Mouse (Mus musculus) thymus, postnatal 25 days (tissue): Measurements from ENCODE around the gene Ager.

Experiments
- DNase-seq: peaks from one replicate; pipeline ENCODE4 v3.0.0; 2022

Ager gene

DNA sequence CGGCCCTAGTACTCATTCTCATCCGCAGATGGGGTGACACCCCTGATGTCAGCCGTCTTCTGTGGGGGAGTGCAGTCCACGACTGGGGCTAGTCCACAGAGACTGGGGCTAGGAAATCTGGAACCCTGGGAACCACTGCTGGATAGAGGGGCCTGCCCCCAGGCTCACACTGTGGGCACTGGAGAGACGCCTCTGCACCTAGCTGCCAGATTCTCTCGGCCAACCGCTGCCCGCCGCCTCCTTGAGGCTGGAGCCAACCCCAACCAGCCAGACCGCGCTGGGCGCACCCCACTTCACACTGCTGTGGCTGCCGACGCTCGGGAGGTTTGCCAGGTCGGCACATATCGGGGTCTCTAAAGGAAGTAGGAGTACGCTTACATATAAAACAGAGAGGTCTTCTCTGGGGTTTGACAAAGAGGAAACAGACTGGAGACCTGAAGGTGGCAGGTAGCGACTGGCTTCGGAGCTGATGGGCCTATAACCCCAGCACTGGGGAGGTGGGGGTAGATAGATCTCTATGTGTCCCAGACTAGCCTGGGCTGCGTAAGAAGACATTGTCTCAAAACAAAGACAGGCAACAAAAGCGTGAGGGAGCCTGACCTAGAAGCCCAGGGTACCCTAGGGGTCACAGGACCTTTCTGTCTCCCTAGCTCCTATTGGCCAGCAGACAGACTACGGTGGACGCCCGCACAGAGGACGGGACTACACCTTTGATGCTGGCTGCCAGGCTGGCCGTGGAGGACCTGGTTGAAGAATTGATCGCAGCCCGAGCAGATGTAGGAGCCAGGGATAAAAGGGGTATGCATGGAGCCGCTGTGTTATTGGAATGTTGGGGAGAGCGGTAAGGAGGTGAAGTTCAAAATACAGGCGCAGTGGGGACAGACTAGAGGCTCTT, 11.5 kb upstream of the Ager start:
- DNase-seq = no peak

DNA sequence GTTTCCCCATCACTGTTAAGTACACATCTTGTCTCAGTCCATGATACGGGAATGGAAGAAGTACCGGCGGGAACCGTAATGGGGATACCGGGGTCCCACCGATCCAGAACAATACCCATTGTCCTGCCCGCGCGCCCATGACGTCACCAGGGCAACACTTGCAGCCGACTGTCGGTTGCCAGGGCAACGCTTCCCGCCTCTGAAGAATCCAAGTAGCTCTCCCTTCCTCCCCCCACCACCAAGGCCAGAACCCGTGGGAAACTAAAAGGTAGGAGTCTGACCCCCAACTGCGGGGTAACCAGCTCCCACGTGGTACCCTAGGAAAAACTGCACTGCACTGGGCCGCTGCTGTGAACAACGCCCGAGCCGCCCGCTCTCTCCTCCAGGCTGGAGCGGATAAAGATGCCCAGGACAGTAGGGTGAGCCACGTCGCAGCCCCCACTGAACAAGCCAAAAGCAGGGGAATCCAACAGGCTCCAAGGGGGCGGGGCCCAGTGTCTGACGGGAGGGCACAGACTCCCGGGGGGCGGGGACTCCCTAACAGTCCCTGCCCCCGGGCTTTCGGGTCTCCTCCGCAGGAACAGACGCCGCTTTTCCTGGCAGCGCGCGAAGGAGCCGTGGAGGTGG, 10.8 kb upstream of the Ager start:
- peak; percentile 58 for DNase-seq

DNA sequence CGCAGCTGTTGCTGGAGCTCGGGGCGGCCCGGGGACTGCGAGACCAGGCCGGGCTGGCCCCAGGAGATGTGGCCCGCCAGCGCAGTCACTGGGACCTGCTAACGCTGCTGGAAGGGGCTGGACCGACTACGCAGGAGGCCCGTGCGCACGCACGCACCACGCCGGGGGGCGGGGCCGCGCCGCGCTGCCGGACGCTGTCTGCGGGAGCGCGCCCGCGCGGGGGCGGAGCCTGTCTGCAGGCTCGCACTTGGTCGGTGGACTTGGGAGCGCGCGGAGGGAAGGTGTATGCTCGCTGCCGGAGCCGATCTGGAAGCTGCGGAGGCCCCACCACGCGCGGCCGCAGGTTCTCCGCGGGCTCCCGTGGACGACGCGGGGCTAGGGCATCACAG, 10.2 kb upstream of the Ager start:
- peak; percentile 98 for DNase-seq

DNA sequence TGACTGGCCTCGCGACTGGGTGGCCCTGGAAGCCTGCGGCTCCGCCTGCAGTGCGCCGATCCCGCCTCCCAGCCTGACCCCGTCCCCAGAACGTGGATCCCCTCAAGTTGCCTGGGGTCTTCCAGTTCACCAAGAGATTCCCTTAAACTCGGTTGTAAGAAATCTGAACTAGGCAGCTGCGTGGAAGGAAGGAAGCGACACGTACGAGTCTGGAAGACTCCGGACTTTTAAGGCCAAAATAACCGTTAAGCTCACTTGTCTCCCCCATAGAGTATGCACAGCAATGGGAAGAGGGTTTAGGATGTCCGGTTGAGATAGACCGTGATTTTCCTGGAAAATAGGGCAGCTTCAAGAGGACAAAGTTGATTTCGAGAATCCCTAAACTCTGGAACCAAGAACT, 9.8 kb upstream of the Ager start:
- DNase-seq = no peak

DNA sequence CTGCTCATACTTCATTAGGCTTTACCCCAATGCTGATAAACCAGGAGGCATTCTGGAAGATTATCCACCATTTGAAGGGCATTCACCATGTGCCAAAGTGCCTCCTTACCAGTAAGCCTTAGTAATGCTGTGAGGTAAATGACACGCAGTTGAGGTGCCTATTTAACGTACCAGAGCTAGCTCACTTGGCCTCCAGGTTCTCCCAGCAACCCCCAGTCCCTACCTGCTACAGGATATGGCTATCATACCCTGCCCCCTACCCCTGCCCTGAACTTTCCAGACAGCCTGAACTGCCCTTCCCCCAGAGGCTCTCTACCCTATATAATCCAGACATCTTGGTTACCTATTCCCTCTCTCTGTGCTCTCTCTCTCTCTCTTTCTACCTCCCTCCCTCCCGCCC, 8.9 kb upstream of the Ager start:
- DNase-seq = peak; percentile 39

DNA sequence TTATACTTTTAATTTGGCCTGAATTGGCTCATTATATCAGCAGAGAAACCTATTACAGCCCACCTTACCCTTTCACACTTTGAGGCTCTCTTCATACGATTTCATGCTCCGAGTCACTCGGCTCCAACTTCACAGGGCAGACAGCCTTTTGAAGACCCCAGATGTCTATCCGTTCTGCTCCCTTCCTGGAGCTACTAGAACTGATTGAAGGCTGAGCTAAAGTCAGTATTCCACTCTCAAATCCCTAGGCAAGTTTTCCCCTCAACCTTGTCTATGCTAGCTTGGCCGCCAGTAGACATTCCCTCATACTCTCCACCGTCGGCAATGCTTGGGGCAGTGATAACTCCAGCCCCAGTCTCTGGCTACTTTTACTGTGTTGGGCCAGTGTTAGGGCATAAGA, 8.5 kb upstream of the Ager start:
- peak; percentile 52 for DNase-seq

DNA sequence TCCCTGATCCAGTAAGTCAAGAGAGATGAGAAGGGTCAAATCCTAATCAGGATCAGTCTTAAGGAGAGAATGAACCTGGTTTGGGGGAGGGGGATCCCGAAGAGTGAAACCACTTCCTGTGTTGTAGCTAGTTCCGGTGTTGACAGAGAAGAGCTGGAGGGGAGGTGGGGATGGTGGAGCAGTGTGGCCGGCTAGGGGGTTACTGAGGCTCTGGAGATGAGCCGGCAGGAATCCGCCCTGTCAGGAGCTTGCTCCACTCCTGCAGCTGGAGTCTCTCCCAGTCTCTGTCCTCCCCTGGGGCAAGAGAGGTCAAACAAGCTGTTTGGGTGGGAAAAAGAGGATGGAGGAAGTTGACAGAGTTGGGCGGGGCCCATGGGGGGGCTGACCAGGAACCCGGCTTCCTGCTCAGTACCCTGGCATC, 8.0 kb upstream of the Ager start, which contains the start of gene Gpsm3:
TSS of gene Gpsm3 (plus strand) at position 126 of the 421 bp plus-strand sequence.
- DNase-seq = peak; percentile 83

DNA sequence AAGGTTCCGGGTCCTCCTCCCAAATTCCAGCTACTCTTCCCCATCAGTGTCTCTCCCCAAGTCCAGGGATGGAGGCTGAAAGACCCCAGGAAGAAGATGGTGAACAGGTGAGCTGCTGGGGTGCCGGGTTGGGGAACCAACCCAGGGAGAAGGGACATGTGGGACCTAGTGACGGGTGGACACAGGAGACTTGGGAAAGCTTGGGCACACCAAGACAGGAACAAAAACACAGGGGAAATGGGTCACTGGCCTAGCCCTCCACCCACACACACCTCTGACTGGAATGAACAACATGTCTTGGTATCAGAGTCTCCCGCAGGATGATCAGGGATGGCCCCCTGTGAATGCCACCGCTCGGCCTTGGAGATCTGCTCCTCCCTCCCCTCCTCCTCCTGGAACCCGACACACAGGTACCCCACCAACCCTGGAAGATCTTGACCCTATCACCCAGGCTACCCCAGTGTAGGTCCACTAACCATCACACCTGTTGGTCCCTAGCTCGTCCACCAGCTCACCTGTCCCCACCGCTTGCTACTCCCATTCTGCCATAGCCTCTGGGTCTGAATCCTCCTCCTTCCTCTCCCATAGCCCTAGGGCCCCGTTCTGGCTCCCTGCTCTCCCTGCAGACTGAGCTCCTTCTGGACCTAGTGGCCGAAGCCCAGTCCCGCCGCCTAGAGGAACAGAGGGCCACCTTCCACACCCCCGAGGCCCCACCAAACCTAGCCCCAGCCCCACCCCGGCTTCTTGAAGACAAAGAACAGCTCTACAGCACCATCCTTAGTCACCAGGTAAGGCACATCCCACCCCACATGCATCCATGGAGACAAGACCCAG, 7.3 kb upstream of the Ager start:
- peak; percentile 45 for DNase-seq

DNA sequence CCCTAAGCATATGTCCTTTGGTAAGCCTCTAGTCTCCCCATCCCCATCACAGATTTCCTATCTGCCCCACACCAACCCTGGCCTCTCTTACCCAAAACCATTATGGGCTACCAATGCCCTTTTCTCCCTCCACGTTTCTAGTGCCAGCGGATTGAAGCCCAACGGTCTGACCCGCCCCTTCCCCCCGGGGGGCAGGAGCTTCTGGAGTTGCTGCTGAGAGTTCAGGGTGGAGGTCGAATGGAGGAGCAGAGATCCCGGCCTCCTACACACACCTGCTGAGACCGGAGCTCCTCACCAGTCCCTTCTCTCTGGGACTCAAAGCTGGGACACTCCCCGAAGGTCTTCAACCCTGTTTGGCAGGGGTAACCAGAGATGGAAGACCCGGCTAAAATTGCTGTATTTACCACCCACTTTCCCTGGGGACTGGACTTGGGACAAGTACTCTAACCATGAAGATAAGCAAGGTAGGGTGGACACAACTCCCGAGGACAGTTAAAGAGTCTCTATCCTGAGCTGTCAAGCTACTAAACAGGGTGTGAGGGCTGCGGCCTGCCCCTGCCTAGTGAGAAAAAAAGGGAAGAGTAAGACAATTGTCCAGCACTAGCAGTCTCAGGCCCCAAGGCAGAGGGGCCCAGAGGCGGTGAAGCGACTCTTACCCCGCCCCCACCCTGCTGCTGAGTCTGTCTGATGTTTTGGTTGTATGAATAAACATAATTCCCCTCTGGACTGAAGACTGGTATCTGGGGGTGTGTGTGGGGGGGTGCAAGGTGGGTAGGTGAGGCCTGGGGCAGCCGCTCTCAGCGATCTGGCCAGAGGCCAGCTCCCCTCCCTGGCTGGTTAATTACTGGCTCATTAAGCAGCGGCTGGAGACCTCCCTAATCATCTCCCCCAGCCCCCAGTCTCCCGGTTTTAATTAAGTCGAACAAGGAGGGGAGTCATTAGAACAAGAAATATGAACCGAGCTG, 6.4 kb upstream of the Ager start, which contains the start of gene Pbx2:
TSS of gene Pbx2 (plus strand) at position 238 of the 965 bp plus-strand sequence.
- peak; percentile 63 for DNase-seq

DNA sequence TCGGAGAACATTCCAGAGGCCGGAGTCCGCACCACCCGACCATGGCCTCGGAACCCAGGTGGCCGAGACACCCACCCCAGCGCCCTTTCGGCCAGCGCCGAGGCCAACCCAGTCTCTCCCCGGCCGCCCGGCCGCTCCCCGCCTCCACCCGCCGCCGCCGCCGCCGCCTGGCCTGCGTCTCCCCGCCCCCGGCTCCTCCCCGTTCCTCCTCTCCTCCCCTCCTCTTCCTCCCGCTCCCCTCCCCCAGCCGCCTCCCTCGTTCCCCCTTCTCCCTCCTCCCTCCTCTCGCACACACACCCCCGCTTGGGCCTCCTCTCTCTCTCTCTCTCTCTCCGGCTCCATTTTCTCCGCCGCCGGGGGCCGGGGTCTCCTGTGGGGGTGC, 5.7 kb upstream of the Ager start:
- DNase-seq = peak; percentile 91

DNA sequence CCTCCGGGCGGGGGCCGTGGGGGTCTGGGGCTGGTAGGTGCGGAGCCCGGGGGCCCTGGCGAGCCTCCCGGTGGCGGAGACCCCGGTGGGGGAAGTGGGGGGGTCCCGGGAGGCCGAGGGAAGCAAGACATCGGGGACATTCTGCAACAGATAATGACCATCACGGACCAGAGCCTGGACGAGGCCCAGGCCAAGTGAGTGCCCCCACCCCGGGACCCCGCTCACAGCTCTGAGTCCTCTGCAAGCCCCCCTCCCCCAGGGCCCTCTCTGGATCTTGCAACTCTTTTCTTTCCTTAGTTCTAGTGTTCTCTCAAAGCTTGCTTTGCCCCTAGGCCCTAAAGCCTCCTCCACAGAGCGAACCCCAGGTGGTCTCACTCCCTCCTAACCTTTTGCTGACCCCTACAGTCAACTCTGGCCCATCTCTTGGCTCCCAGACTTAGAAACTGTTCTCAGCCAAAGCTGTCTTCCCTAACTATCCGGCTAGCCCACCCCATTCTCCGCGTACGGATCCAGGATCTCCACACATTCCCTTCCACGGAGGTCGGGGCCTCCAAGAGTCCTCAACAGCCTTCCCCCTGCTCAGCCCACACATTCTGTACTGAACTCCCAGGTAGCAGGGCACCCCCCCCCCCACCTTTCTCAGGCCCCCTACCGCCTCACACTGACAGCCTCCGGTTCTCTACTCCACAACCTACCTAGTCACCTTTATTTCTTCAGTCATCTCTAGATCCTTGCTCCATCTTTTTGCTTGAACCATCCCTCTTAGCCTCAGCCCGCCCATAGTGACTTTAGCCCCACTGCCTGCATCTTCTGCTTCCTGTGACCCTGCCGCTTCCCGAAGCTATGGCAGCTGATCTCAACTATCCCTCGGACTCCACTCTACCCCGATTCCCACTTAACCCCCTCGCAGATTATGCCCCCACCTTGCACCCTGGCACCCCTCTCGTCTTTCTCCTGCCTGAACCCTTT, 4.8 kb upstream of the Ager start:
- DNase-seq = peak; percentile 34

DNA sequence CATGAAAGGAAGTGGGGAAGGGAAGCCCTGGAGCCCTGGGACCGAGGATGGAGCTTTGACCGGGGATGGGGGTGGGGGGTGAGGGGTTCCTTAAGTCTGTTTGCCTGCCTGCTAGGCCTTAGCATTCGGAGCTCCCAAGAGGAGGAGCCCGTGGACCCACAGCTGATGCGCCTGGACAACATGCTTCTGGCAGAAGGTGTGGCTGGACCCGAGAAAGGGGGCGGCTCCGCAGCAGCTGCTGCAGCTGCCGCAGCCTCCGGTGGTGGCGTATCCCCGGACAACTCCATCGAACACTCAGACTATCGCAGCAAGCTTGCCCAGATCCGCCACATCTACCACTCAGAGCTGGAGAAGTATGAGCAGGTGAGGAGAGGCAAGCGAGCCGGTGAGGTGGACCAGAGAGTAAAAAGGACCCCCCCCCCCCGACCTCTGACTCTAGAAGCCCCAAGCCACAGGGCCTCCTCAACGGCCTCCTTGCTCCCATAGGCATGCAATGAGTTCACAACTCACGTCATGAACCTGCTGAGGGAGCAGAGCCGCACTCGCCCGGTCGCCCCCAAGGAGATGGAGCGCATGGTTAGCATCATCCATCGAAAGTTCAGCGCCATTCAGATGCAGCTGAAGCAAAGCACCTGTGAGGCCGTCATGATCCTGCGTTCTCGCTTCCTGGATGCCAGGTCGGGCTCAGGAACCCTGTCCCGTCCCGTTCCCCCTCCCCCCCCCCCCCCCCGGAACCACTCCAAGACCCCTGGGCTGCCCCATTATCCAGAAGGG, 3.7 kb upstream of the Ager start:
- DNase-seq = no peak

DNA sequence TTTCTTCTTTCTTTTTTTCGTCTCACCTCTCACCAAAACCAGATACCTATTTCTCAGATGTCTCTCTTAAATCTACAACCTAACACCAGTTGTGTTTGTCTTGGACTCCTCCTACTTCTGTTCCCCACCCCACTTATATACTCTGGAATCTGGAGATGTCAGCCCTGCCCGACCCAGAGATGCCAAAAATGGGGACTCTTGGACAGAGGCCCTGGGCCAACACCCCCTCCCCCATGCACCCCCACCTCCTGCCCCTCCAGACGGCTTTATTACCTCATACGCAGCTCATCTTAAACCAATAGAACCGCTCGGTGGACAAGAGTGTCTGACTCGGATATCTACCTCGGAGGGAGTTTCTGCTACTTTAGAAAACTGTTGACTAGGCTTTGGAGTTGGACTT, 1.6 kb upstream of the Ager start:
- no peak for DNase-seq

DNA sequence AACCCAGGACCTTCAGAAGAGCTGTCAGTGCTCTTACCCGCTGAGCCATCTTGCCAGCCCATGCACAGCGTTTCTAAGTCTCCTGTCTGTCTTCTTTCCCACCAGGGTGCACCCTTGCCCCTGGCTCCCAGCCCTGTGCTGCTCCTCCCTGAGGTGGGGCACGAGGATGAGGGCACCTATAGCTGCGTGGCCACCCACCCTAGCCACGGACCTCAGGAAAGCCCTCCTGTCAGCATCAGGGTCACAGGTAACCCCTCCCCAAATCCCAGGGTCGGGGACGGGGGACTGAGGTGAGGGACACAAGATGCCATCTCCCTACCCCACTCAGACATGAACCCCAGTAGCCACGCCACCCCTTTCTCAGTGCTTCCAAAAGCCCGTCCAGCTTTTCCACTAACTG, 2.2 kb downstream of the Ager start:
- DNase-seq = no peak

DNA sequence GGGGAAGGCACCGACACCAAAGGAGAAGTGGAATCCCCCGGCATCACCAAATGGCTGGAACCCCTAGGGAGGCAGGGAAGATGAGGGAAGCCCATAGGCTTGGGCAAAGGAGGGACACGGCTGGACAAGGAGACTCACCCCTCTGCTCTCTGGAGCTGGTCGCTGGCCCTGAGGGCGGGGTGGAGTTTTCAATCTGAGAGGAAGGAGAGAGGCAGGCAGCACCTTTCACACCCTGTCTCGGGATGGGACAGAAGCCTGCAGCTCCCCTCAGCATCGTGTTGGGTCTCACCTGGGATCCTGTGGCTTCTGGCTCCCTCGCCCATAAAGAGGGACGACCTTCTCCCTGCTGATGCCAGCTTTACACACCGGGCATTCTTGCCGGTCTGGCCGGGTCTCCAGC, 4.1 kb downstream of the Ager start:
- DNase-seq = no peak

DNA sequence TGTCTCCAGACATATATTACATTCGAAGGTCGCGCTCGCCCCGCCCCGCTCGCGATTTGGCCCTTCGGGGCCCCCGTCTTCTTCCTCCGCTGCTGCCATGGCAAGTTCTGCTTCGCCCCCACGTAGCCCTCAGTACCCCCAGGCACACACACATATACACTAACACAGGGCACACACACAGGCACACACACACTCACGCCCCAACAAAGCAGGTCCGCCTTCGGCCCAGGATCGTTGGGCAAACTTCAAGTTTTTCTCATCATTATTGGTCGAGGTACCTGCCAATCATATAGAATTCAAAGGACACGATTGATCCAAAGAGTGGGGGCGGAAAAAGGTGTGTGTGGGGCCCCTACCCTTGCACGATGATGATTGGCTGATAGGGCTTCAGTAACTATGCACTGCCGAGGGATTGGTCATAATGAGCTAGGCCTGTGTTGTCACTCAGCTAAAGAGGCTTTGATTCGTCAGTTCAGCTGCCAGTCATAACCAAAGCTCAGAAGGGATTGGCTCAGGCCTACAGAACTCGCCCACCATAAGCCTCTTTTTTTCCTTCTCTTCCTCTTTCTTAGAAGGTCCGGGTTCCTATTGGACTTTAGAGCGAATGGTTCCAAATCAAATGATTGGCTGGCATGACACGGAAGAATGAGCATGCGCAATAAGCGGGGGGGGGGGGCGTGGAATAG, 5.9 kb downstream of the Ager start, which contains the start of gene Rnf5:
TSS of gene Rnf5 (minus strand) at position 316 of the 686 bp plus-strand sequence.
- DNase-seq = peak; percentile 98

DNA sequence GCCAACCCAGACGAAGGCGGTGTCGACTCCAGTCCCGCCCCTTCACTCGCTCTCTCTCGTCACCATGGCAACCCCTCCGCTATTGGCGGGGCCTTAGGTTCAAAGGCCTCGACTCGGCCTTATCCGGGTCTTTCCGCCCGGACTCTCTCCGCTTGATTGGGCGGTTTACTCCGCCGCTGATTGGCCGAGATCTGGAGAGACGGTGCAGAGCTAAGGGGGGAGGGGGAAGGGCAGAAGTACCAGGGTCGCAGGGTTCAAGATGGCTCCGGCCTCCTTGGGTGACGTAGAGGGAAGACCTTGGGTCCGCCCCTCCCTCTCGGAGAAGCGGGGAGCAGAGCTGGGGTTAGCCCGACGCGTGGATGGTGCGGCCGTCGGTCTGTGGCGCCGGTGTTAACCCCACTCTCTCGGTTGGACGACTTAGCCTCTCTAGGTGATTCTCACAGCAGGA, 6.4 kb downstream of the Ager start, which contains the start of gene Agpat1:
TSS of gene Agpat1 (plus strand) at position 202 of the 448 bp plus-strand sequence.
- peak; percentile 98 for DNase-seq

DNA sequence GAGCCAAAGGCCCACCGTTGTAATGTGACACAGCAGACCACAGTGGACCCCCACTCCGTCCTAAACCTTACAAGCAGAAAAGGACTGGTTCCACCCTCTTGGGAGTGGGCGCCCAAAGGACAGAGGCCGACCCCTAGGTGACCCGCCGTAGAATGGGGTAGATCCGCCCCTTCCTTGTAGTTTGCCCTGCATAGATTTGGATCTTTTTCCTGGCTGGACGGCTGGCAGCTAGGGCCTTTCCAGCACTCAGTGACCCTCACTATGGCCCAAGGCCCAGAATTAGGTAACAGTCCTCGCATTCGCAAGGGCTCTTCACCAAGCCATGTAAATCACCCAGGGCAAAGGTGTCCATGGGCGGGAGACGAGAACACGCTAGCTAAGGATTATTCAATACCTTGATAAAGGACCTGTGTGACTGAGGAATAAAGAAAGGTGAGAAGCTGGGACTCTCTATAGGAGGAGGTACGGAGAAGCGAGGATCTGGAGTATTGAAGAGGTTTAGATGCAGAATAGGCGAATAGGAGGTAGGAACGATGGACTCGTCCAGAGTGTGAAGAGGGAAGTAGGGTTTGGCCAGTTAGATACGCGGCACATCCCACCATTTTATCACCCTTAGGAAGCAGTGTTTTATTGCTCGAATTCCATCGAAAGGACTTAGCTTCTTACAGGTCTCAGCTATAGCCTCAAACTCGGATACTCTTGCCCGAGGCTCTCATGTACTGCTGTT, 7.0 kb downstream of the Ager start:
- no peak for DNase-seq
